In genomic region chr5:106122928-106123327, GRCm38 (mm10) we compare ENCODE assay signal across 25 mouse cellular contexts.
"Had no signal": no experiment of that assay in that cellular context is flagged by ENCODE, and none has a peak within 500 bp of the region (broad histone marks: within the 10 kb centered on the region; RNA-seq: fewer than 3 reads in every experiment).

No protein-coding gene starts in this region.

- H3K4me3 ChIP-seq: gastrocnemius, adult 2 months; heart, embryonic 10.5 days; heart, embryonic 12.5 days; hindbrain, embryonic 10.5 days; hindbrain, embryonic 12.5 days; intestine, embryonic 15.5 days; layer of hippocampus, adult 2 months; limb, embryonic 13.5 days; liver, embryonic 13.5 days had no signal

- H3K9ac ChIP-seq: heart, embryonic 12.5 days; hindbrain, embryonic 12.5 days; hindbrain, embryonic 14.5 days; intestine, embryonic 15.5 days; limb, embryonic 13.5 days; liver, embryonic 13.5 days had no signal

- H3K36me3 ChIP-seq: heart, embryonic 10.5 days; heart, embryonic 12.5 days; hindbrain, embryonic 10.5 days; hindbrain, embryonic 12.5 days; intestine, embryonic 15.5 days; limb, embryonic 13.5 days; liver, embryonic 13.5 days had no signal

- H3K4me2 ChIP-seq: heart, embryonic 12.5 days; hindbrain, embryonic 12.5 days; hindbrain, embryonic 14.5 days; intestine, embryonic 15.5 days; limb, embryonic 13.5 days; liver, embryonic 11.5 days; liver, embryonic 13.5 days had no signal

- H3K27me3 ChIP-seq: heart, embryonic 12.5 days; hindbrain, embryonic 12.5 days; intestine, embryonic 15.5 days; limb, embryonic 13.5 days; liver, embryonic 13.5 days had no signal

- ATAC-seq: hindbrain, embryonic 16.5 days; inflammation-experienced regulatory T-cells, adult 6 months; intestine, embryonic 15.5 days; intestine, postnatal 0 days had no signal

- DNase-seq: gastrocnemius, adult 2 months; gastrocnemius, postnatal 10 days; gastrocnemius, postnatal 25 days; heart, adult 18-20 months; heart, postnatal 10 days; heart, postnatal 4 days; kidney, adult 18-20 months; kidney, adult 8-10 months; kidney, postnatal 10 days; kidney, postnatal 25 days; kidney, postnatal 4 days; liver; liver, embryonic 13.5 days had no signal

- H3K9me3 ChIP-seq: heart, embryonic 10.5 days; heart, embryonic 12.5 days; hindbrain, embryonic 10.5 days; hindbrain, embryonic 12.5 days; intestine, embryonic 15.5 days; limb, embryonic 13.5 days; liver, embryonic 13.5 days had no signal

- H3K4me1 ChIP-seq: intestine, embryonic 15.5 days; liver, embryonic 13.5 days had no signal

- H3K27ac ChIP-seq: gastrocnemius, adult 2 months; heart, embryonic 10.5 days; hindbrain, embryonic 10.5 days; hindbrain, embryonic 12.5 days; hindbrain, embryonic 14.5 days; intestine, embryonic 15.5 days; layer of hippocampus, adult 2 months; limb, embryonic 13.5 days; liver, embryonic 13.5 days had no signal
